Mouse (Mus musculus) urinary bladder, postnatal 10 days (tissue): ENCODE data around the gene Zer1.
A peak's percentile ranks its signal among the peaks of the same experiment; 100 is the strongest.

Source experiments
- DNase-seq: peaks from one replicate; pipeline ENCODE4 v3.0.0; 2022; ENCODE audit warnings: low spot score

Zer1 gene

DNA sequence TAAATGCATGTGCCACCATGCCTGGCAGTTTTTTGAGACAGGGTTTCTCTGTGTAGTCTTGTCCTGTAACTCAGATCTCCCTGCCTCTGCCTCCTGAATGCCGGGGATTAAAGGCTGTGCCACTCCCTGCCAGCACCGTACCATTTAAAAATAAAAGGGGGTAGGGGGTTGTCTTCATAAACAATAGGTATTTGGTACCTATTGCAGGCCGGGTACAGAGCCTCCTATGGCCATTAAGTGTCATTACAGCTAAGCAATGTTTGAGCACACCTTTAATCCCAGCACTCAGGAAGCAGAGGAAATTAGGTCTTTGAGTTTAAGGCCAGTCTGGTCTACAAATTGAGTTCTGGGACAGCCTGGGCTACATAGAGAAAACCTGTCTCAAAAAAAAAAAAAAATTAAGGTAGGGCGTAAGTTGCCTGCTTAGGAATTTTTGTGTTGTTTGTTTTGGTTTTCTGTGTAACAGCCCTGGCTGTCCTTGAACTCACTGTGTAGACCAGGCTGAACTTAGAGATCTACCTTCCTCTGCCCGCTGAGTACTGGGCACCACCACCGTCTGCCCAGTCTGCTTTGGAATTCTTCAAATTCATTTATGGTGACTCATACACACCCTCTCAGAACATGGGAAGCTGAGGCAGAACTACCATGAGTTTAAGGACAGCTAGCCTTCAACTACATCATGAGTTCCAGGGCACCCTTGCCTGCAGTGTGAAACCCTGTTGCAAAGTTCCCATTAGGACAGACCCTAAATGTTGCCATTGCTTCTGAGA is 72.2 kb downstream of the Zer1 start:
- DNase-seq: no peak

DNA sequence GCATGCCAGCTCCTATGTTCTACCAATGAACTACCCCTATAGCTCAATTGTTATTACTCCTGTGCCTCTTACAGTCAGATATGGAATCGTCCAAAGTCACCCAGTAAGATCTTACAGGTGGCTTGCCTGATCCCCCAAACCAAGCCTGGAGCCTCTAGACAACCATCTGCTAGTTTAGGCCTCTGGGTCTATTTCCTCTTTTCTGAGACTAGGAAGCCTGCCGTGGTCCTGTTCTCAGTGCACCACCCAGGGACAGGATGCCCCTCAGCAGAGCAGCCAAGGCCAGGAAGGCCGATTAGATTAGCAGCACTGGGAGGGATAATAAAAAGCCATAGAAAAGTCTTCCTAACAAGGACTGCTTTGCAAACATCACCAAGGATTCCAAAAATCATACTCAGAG is 74.6 kb downstream of the Zer1 start:
- DNase-seq: no peak

DNA sequence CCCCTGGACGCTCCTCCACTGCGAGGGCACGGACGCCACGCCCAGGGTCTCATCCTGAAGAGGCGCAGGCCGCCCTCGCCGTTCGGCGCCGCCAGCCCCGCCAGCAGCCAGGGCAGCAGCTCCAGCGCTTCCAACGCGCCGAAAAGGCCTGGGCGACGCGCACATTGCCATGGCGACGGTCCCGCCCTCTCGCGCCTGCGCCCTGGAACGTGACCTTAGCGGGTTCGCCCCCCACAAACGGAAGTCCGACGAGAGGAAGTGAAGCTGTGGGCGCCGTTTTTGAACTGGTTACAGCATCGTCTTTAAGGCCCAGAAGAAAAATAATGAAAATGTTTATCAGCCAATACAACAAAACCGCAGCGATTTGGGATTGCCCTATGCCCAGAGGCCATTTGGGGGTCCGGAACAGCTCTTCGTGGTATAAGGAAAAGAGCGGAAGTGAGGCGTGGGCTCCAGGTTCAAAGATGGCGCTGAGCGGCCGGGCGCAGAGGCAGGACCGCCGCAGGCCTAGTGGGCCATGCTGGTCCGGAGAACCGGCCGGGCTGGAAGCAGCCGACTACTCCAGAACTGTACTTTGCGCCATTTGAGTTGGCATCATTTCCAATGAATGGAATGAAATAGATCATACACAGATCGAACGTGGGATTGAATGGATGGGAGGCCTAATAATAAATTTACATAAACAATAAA is 75.5 kb downstream of the Zer1 start, which contains the start of gene Wdr34:
Gene Wdr34 (minus strand): TSS at position 183 of the 690 bp plus-strand sequence.
- DNase-seq: peak; percentile 97

DNA sequence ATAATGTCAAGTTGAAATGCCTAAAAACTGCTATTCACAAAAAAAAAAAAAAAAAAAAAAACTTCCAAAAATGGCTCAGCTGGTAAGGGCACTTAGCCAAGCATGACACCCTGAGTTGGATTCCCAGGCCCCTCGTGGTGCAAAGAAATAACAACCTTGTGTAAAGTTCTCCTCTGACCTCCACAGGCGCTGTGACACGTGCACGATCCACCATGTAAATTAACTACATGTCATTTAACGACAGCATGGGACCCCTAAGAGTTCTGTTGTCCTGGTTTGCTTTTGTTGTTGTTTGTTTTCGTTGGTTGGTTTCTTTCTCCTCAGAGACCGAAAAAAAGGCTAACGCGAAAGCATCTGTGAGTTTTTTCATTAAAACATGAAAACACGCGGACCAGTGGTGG is 76.3 kb downstream of the Zer1 start:
- no peak for DNase-seq
